Mouse (Mus musculus) urinary bladder, postnatal 10 days (tissue): ENCODE results near the gene Nudt1.
"Not testable (repeated sequence)": the region's sequence is repeated elsewhere in the genome, so short reads cannot be mapped to it uniquely, and the experiment has no call there.

Experiments used
- DNase-seq: peaks from one replicate; pipeline ENCODE4 v3.0.0; 2022; ENCODE audit warnings: low spot score

Gene Nudt1

DNA sequence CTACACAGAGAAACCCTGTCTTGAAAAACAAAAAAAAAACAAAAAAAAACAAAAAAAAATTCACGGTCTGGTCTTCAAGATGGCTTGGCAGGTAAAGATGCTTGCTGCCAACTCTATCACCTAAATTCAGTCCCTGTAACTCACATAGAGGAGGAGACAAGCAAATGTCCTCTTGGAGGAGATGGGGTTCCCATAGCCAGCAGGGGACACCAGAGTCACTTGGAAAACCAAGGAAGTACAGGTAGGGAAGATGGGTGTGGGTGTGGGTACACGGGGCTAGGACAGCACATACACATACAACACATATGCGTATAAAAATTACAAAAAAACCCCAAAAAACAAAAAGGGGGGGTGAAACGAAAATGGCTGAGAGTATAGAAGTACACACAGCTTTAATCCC is 21.4 kb downstream of the Nudt1 start:
- DNase-seq, result no peak

DNA sequence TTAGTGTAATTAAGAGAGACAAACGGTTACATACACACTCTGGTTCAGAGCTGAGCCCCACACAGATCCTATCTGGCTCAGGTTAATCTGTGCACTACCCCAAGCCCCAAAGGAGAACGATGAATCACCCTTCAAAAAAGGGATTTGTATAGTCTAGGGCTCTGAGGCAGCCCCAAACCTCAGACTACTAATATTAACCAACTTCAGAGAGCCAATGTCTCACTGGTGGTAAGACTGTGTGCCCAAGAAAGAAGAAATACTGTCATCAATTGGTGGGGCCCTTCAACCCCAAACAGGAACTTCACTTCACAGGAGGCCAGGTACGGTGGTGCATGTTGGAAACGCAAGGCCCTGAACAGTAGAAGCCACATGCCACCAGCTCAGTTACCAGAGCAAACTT is 23.8 kb downstream of the Nudt1 start:
- DNase-seq, result no peak

DNA sequence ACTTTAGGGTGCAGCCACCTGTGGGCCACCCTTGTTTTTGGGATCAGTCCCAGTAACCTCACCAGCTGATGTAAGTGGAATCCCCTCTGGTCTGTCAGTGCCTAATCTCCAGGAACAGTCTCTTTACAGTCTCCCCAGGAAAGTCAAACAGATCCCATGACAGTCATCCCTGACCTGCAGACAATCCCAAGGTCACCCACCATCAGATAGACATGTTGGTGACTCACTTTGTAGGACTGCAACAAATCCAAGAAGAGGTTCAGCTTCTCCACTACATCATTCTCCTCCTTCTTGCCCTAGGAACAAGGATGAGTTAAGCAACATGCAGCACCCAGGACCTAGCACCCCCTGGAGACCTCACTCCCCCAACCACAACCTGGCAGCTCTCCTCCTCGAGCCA is 24.6 kb downstream of the Nudt1 start:
- DNase-seq, result no peak

DNA sequence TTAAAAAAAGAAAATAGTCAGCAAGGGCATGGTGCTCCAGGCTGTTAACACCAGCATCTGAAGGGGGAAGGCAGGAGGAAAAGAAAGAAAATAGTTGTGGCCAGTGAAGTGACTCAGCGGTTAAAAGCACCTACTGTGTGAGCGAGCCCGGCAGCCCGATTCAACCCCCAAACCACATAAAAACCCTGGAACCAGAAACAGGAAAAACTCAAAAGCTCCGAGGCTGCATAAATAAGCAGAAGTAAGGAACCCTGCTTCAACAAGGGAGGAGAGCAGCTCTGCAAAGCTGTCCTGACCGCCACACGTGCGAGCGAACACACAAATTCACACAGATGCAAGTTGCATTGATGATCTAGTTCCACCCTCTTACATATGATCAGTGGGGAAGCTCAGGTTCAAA is 28.4 kb downstream of the Nudt1 start:
- no peak for DNase-seq

DNA sequence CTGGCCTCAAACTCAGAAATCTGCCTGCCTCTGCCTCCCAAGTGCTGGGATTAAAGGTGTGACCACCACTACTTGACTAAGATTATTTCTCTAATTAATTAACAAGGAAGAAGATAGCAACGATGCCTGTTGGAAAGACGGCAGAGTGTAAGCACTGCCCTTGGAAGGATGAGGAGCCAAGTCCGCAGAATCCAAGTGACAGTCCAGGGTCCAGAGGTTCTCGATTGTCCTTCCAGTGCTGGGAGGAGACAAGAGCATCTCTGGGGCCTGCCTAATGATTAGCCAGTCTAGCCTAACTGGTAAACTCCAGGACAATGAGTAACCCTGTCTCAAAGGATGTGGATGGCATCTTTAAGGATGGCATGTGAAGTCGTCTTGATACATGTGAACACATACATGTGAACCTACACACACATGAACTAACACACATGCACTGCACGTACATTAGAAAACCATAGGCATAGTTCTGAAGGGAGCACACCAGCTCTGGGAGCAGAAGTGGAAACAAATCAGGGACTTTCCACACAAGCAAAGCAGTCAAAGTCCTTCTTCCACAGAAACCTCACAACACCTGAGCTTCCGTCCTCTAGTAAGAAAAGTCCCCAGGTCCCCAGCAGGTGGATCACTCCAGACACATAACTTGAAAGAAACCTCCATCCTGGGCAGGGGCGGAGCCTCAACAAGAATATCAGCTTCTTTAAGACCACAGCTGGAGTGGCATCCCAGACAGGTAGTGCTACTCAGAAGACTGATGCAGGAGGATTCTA is 29.5 kb downstream of the Nudt1 start:
- no peak for DNase-seq

DNA sequence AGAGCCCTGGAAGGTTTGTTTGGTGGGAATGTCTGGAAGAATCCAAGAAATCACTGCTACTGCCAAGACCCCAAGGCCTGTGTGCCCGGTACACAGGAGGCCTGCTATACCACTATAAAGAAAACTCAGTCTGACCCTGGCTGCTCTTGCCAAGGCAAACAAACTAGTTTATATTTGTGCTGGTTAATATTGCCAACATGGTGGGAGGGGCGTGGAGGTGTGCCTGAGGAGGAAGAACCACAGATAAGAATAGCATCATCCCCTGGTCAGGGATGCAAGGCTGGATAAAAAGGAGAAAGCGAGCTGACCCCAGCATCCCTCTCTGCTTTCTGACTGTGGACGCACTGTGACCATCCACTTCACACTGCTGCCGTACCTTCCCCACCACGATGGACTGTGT is 30.9 kb downstream of the Nudt1 start:
- DNase-seq, result no peak

DNA sequence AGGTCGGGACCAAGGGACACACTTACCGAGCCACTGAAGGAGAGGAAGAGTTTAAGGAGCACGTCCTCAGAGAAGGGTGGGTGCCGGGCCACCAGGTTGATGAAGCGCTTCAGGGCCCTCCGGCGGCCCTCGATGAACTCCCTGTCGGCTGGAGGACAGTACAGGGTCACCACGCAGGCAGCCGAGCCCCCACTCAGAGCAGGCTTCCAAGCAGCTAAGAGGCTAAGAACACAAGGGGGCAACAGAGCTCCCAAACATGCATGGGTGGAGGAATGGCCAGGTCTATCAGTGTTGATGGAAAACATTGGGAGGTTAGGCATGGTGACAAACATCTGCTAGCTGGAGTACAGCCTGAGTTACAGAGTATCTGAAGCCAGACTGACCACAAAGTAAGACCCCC is 34.5 kb downstream of the Nudt1 start:
- DNase-seq, result no peak

DNA sequence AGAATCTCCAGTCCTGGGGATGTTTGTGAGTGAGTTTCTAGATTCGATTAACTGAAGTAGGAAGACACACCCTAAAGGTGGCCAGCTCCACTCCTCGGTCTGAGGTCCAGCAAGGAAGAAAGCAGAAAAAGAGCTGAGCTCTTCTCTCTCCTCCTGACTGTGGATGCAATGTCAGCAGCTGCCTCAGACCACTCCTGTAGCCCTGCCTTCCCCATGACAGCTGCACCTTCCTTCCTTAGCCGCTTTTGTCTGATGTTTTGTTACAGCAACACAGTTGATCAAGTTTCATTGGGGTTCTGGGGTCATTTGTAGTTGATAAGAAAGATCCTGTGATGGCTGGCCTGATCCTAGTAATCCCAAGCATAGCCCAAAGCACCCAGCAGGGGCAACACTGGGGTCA is 36.0 kb downstream of the Nudt1 start:
- DNase-seq, result no peak

DNA sequence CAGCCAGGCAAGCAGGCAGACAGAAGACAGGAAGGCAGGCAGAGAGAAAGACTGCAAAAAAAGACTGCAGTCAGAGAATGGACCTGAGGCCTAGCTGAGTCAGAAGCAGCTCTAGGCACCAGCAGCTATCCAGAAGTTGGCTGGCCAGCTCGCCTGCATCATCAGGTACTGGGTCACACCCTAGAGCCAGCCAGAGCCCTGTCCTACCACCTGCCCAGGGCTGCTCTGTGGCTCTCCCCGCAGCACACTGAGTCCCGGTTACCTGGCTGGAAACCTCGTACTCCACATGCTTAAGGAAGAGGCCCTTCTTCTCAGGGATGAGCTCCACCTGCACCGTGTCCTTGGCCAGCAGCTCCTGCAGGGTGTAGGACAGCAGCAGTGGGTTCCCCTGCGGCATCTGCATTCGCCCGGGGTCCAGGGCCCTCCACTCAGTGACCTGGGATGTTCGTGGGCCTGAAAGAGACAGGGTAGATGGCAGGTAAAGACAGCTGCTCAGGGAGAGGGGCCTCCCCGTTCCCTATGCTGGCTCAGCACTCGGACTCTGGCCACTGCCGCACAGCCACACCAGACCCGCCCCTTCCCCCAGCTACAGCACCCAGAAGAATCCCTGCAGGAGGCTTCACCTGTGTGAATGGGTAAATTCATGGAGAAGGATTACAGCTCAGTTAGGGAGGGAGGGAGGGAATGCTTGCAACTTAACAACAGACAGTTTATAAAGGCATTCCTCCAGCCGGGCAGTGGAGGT is 38.6 kb downstream of the Nudt1 start:
- DNase-seq, result no peak

DNA sequence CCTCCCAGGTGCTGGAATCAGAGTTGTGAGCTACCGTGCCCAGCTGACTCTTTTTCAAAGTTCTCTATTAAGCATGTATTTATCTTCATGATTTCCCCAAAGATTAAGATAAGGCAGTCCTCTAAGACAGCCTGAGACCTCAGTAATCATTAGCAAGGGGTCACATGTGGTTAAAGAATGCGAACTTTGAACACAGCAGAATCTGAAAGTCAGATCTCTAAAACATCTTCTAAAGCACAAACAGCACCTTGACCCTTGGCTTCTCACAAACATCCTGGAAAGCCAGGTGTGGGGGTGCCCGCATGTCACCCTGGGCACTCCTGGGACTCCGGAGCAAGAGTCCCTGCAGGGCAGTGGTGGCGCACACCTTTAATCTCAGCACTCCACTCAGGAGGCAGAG is 43.0 kb downstream of the Nudt1 start:
- DNase-seq, result no peak

DNA sequence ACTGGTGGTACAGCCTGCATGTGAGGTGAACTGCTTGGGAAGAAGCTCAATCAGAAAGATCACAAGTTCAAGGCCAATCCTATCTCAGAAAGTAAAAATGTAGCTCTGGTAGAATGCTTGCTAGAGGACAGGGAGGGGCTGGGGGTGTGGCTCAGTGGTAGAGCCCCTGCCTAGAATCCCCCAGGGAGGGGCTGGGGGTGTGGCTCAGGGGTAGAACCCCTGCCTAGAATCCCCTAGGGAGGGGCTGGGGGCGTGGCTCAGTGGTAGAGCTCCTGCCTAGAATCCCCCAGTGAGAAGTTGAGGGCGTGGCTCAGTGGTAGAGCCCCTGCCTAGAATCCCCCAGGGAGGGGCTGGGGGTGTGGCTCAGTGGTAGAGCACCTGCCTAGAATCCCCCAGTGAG is 46.7 kb downstream of the Nudt1 start:
- DNase-seq, result not testable (repeated sequence)

DNA sequence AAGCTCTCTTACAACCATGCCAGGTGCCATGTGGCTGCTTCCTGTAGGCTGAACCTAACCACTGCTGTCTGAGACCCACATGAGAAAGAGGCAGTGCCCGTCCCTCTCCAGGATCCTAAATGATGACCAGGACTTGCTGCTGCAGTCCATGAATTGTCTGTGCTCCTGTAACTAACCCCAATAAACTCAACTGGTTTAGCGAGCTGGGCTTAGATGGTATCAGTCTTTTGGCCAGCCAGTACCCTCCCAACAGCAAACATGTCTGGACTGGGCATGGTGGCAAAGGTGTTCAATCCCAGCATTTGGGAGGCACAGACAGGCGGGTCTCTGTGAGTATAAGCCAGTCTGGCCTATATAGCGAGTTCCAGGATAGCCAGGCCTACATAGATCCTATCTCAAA is 47.5 kb downstream of the Nudt1 start:
- no peak for DNase-seq

DNA sequence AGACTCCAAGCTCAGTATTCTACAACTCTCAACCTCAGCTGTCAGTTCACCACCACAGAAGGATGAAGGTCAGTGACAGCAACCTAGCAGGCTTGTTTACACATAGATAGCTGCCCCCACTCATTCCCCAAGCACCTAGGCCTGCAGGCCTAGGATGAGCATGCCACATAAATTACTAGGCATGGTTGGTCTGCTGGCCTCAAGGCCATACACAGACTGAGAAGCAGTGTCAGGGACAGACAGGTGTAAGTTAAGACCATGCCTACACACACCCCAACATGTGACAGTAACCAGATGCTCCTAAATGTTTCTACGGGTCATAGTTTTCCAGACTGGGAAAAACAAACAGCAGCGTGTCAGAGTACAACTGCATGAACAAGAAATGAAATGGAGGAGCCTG is 48.0 kb downstream of the Nudt1 start:
- no peak for DNase-seq

DNA sequence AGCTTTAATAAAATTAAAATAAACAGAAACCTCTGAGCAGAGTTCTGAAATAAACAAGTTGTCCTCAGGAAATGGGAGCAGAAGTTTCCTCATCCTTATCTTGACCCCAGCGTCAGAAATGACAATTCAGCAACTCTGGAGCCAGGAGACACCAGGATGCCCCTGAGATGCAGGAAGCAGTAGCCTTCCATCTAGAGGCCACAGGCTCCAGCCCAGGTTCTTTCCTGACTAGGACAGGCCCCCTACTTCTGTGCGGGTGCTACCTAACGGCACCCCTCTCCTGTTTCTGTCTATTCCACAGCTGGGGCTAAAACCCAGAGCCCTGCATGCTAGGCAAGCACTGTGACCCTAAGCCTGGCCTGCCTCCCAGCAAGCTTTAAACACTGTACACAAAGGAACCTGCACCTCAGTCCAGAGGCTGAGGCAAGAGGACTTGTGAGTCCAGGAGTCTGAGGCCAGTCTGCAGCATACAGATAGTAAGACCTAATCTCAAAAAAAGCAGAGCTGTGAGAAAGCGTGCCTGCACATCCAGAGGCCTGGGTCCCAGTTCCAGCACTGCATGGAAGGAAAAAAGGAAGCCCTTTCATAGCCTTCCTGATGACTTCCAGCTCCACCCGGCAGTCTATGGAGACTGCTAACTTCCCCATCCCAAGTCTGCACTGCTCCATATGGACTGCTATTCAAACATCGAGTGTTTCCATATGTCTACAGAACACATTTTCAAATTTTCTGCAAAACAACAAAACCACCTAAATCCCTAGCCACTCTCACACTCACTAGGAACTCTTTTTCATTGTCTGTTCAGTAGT is 49.2 kb downstream of the Nudt1 start:
- DNase-seq, result no peak

DNA sequence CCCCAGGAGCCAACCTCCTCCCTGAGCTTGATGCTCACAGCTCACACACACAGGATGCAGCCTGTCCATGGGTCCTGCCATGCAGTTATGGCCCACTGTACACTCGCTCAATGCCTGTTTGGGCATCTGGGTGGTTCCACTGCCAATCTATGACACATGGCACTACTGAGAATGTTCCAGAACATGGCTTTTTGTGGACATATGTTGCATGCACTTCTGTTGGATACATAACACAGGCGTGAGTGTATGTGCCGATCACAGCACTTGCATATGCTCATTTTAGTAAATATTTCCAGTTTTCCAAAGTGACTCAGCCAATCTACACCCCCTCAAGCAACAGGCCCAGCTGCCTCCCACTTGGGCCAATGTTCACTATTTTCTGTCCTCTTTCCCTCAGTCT is 50.2 kb downstream of the Nudt1 start:
- DNase-seq, result no peak

DNA sequence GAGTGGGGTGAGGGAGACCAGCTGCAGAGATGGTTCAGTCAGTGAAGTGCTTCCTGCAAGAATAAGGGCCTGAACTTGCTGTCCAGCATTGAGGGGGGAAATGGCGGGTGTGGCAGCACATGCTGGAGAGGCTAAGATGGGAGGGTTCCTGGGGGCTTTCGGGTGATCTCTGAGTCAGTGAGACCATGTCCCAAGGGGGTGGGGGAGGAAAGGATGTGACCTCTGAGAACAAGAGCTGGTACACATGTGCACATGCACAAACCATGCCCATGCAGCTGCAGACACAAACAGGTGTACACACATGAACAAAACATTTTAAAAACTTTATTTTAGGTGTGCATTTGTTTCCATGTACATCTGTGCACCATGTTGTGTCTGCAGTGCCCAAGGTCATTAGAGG is 52.3 kb downstream of the Nudt1 start:
- DNase-seq, result no peak

DNA sequence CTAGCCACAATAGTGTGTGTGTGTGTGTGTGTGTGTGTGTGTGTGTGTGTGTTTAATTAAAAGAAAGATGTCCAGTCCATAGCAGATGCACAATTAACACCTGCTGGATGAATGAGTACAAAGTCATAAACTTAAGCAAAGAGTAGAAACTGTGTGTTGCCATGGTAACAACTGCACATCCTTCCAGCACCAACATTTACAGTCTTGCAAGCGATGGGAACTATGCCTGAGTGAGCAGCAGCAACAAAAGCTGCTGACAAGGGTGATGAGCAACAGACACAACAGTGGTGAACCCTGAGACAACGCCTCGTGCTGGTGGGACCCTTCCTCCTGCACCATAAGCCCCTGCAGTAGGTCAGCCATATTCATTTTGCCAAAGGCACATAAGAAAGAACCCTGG is 52.8 kb downstream of the Nudt1 start:
- DNase-seq, result no peak

DNA sequence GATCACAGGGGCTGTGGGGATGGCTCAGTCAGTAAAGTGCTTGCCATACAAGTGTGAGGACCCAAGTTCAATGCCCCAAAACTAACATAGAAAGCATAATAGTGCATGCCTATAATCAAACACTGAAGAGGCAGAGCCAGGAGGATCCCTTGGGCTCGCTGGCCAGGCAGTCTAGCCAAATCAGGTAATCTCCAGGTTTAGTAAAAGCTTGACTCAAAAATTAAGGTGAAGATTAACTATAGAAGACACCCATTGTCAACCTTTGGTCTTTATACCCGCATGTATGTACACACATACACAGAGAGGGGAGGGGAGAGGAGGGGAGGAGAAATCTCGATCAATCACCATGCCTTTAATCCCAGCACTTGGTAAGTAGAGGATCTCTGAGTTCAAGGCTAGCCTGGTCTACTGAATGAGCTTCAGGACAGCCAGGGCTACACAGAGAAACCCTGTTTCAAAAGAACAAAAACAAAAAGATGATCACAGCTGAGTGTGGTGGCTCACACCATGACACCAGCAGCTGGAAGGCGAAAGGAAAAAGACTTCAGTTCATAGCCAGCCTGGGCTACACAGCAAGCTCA is 53.9 kb downstream of the Nudt1 start:
- DNase-seq, result no peak

DNA sequence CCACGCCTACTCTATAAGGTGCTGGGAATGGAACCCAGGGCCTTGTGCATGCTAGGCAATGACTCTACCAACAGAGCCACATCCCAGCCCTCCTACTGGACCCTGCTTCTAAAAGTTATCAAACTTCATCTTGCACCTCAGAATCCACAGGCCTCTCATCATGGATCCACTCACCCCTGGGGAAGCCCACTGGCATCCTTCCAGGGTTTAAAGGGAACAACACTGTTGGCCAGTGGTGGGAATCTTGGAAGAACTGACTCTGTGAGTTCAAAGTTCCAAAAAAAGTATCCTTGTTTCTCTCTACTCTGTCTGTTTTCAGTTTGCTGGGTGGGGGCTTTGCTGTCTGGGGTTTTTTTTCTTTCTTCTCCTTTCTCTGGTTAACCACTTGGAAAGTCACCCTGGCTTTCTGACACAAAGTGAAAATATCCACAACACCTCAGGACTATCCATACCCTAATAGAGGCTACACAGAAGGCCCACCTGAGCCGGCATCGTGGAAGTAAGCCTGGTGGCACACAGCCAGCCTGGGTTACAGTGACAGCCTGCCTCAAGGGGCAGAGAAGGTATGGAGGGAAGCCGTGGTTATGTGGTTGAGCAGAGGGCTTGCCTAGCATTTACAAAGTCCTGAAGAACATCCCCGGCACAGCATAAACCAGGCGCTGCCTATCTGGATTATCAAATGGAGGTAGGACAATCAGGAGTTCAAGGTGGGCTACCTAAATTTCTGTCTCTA is 56.8 kb downstream of the Nudt1 start:
- DNase-seq, result no peak

DNA sequence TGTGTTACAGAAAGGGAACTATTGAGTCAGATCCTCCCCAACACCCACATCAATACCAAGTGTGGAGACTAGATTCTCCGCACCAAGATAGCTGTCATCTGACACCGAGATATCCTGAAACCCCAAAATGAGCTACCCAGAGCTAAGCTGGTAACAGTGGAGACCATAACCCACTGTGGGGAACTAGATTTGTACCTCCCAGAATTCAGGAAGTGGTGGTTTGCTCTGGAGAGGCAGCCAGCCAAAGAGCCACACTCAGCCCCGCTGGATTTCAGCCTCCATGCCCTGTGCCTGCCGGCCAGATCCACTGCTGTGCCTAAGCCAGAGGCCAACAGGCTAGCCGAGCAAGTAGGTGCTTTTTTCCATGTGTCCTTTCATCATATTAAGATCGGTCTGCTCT is 57.8 kb downstream of the Nudt1 start:
- DNase-seq, result no peak

DNA sequence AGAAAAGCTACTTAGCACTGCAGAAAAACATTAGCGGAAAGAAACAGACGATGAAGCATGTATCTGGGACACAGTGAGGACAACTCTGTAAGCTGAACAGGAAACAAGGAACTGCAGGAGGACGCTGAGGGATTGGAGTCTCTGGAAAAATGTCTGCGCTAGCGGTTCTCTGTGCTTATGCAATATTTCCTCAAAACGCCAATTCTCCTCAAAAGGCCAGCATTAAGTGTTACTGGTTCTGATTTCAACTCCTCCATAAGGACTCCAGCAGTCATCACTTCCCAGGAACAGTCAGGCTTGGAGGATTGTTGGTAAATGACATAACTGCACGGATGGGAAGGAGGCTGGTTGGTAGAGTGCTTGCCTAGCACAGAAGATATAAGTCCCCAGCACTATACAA is 59.7 kb downstream of the Nudt1 start:
- no peak for DNase-seq

DNA sequence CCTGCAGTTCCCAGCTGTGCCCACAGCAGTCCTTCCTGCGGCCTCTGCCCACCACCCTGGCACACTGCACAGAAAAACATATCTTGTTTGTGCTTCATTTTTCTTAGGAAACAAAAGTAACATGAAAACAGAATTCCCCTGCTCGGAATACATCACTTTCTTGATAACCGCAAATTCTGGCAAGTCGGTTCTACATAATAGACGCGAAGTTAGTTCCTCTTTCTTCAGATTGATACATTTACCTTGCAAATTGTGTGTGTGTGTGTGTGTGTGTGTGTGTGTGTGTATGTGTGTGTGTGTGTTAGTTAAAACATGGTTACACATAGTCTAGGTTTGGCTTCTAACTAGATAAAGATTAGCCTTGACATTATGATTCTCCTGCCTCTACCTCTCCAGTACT is 61.2 kb downstream of the Nudt1 start:
- no peak for DNase-seq
